Mouse (Mus musculus) retina, embryonic 14.5 days (tissue): ENCODE data around the gene Fzd9.
A peak's percentile ranks its signal among the peaks of the same experiment; 100 is the strongest.
"Not testable (repeated sequence)": the region's sequence is repeated elsewhere in the genome, so short reads cannot be mapped to it uniquely, and the experiment has no call there.

Experiments
- DNase-seq: peaks from one replicate; pipeline ENCODE4 v3.0.0-alpha.2; 2015; ENCODE audit warnings: low spot score

The Fzd9 gene

DNA sequence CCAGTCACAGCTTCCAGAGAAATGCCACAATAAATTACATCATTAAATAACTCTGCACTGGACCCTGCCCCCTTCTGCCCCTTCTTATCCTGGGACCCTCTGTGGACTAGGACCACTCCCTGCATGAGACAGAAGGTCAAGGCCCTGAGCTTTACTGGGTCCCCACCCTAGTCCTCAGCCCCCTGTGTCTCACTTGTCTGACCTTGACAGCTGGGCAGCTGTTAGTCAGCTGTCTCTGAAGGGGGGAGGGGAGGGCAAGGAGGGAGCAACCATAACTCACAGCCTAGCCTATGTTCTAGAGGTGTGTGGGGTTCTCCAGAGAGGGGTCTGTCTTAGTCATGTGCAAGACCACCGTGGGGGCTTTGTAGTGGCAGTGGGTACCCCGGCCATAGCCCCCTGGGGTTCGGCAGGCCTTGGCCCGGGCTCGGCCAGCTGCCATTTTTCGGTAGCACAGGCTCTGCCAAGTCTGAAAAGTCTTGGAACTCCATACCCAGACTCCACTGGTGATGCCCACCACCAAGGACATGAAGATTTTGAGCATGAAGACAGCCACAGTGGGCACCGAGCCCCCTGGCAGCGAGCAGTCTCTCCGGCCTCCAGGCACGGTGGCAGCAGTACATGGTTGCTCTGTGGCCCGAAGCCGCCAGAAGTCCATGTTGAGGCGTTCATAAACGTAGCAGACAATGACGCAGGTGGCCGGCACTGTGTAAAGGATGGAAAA, 1.9 kb downstream of the Fzd9 start:
- DNase-seq: no peak

DNA sequence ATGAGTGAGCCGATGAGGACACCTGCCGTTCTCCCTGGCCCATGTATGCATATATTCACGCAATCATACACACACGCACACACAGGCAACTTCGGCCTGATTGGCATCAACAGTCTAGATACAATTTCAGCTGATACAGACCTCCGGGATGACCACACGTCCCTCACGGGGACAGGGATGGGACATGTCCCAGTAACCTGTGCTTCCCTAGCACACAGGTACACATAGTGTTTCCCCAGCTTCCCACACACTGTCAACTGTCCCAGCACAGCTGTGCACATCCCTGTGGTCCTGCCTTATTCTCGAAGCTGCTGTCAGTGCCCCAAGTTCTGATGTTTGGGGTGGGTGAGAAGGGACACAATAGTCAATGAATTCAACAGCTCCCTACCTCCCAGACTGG, 3.7 kb downstream of the Fzd9 start:
- DNase-seq: no peak

GRCm38 (mm10) chr5:135246531-135246930, 4.5 kb downstream of the Fzd9 start:
- DNase-seq: no peak

GRCm38 (mm10) chr5:135243166-135243565, 7.9 kb downstream of the Fzd9 start:
- no peak for DNase-seq

DNA sequence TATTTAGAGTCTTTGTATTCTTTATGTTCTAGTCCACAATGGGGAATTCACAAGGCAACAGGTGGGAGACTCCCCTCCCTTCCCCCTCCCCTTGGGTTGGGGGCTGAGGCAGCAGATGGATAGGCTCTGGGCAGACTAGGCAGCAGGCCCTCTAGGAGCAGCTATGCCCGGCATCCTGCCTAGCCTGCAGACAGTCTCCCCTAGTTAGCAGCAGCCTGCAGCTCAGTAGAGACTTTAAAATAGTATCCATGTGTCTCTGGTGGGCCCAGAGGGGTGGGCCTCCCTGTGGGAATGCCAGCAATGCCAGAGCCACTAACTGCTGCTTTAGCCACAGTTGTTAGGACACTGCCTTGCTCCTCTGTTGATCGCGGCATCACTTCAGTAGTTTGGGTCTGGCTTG, 8.4 kb downstream of the Fzd9 start:
- no peak for DNase-seq

DNA sequence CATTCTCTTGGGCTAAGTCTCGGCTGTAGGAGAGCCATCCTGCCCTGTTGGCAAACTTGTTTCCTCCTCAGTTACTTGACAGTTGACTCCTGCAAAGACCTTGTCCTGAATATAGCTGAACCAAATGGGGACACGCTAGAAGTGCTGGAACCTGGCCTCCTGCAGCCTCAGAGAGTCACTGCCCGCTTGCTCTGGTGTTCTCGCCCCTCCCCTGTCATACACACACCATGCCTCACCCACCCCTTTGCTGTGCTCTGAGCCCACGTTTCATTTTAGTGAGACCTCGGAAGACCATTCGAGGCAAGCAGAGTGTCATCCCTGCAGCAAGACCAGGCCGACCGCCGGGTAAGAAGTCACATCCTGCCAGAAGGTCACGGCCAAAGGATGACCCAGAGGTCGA, 8.9 kb downstream of the Fzd9 start:
- DNase-seq: no peak

GRCm38 (mm10) chr5:135241474-135241873, 9.6 kb downstream of the Fzd9 start:
- DNase-seq: no peak

- no peak for DNase-seq
Observed at GRCm38 (mm10) chr5:135238832-135239231, 12.2 kb downstream of the Fzd9 start.

- peak; percentile 82 for DNase-seq
Observed at GRCm38 (mm10) chr5:135236571-135236970, 14.5 kb downstream of the Fzd9 start.

DNA sequence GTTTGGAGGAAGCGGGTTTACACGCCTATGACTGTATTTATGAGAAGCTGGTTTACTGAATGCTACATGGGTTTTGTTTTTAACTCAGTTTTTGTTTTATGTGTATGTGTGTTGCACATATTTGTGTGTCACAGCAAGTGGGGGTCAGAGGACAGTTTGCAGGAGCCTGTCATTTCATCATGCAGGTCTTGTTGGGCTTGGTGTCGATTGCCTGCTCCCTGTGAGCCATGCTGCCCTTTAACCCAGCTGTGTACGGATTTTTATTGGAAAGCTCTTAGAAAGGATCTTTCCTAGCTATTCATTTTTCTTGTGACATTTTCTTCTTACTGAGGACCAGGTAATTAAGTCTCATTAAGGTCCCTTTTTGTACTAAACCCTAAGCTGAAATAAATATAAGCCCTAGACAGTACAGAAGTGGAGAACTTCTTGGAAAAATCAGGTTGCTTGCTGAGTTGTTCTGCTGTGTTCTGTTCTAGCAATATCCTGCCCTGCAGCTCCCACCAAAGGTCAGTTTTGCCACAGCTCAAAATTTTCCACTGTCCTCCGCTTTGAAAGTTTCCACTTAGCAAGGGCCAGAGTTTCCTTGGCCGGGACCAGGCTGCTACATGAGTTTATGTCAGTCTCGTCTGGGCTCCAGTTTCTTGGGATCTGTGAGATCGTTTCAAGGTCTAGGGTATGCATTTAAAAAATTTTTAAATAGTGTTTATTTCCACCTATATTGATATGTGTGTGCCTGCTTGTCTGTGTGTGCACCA, 17.7 kb downstream of the Fzd9 start:
- no peak for DNase-seq

GRCm38 (mm10) chr5:135230186-135230585, 20.8 kb downstream of the Fzd9 start:
- DNase-seq: no peak

DNA sequence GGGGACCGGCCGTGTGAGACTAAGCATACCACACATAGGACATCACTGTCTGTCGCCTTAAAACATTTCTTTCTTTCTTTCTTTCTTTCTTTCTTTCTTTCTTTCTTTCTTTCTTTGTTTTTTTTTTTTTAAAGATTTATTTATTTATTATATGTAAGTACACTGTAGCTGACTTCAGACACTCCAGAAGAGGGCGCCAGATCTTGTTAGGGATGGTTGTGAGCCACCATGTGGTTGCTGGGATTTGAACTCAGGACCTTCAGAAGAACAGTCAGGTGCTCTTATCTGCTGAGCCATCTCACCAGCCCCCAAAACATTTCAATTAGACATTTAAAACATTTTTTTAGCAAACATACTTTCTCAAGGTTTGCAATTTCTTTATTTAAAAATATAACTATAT, 25.2 kb downstream of the Fzd9 start:
- not testable (repeated sequence) for DNase-seq

GRCm38 (mm10) chr5:135224169-135224568, 26.9 kb downstream of the Fzd9 start:
- no peak for DNase-seq

DNA sequence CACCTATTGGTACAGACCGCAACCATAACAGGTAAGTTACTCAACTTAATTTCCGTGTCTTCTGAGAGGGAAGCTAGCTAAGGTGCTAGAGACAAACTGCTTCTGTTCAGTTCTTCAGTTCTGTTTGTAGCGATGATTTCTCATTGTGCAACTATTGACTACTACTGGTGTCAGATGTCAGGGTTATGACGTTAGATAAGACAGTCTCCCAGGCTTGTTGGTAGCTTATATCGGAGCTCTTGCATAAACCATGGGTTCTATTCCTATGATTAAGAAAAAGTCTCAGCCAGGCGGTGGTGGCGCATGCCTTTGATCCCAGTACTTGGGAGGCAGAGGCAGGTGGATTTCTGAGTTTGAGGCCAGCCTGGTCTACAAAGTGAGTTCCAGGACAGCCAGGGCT, 29.0 kb downstream of the Fzd9 start:
- no peak for DNase-seq

GRCm38 (mm10) chr5:135220941-135221340, 30.1 kb downstream of the Fzd9 start:
- no peak for DNase-seq

GRCm38 (mm10) chr5:135216871-135217270, 34.2 kb downstream of the Fzd9 start:
- no peak for DNase-seq

- DNase-seq: peak; percentile 22
Observed at GRCm38 (mm10) chr5:135208197-135208596, 42.8 kb downstream of the Fzd9 start.

- DNase-seq: no peak
Observed at GRCm38 (mm10) chr5:135202763-135203162, 48.3 kb downstream of the Fzd9 start.
